ENCODE assay signal across 9 mouse cellular contexts in the genomic region with DNA sequence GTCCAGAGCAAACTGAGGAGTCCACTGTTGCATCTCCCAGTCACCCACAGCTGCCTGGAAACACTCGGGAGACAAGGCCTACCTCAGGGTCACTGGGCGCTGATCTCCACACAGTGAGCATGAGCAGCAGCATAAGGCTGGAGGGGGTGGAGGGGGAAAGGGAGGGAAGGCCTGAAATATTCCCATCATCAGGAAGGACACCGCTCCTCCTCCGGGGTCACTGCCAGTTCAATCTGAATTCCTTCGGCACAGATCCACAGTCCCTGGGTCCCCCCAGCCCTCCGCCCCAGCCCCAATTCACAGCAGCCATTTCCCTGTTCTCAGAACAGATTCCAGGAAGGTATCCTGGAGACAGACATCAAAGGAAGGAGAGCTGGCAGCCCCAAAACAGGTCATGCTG. TPM values are rescaled to one million over a fixed set of nuclear protein-coding genes. Genes with fewer than 3 reads are reported as not detected.
A peak's percentile ranks its signal among the peaks of the same experiment; 100 is the strongest.
DNase-seq lines count a peak whose midpoint lies in the region; ATAC-seq and TF ChIP-seq lines count a peak whose summit lies in the region.
"Had no signal": no experiment of that assay in that cellular context is flagged by ENCODE, and none has a peak within 500 bp of the region (broad histone marks: within the 10 kb centered on the region; RNA-seq: fewer than 3 reads in every experiment).

No protein-coding gene starts in this region.

- H3K9me3 ChIP-seq in forebrain, embryonic 12.5 days: no peaks in the 10 kb centered on the region
- H3K9me3 ChIP-seq in forebrain, embryonic 15.5 days: no peaks in the 10 kb centered on the region
- no peaks in the 10 kb centered on the region for H3K9me3 ChIP-seq in intestine, embryonic 16.5 days (ENCODE audit: control insufficient read depth, low read length)
- no peaks in the 10 kb centered on the region for H3K9me3 ChIP-seq in stomach, postnatal 0 days (ENCODE audit: control insufficient read depth, low read length)

- peak overlapping the region; percentile 5; the same call in 1 of the 2 replicates for H3K9ac ChIP-seq in forebrain, embryonic 12.5 days
- no peak overlapping the region for H3K9ac ChIP-seq in forebrain, embryonic 15.5 days (replicated peaks)
- no peak overlapping the region; the same call in 1 of the 2 replicates for H3K9ac ChIP-seq in intestine, embryonic 16.5 days (ENCODE audit: low read depth, low read length)
- 0 out of 2 replicates have a peak overlapping the region, but pooled peaks have one; percentile 23 for H3K9ac ChIP-seq in stomach, postnatal 0 days (ENCODE audit: low read length)

- DNase-seq in ovary, adult 18-20 months (ENCODE audit: low spot score): peak; percentile 58
- no peak for DNase-seq in ovary, postnatal 10 days (ENCODE audit: low spot score)
- DNase-seq in stomach, postnatal 0 days (ENCODE audit: low spot score): no peak
- no peak for DNase-seq in cerebellum, postnatal 10 days
- DNase-seq: thymus, postnatal 36 days had no signal

- H3K4me2 ChIP-seq in forebrain, embryonic 12.5 days: peak overlapping the region; percentile 8; the same call in 1 of the 2 replicates
- H3K4me2 ChIP-seq in forebrain, embryonic 15.5 days (replicated peaks): no peak overlapping the region
- H3K4me2 ChIP-seq in intestine, embryonic 16.5 days (ENCODE audit: low read depth, low read length): no peak overlapping the region
- H3K4me2 ChIP-seq in stomach, postnatal 0 days (replicated peaks; ENCODE audit: low read depth): no peak overlapping the region

- H3K36me3 ChIP-seq in forebrain, embryonic 12.5 days (replicated peaks): 0 out of 2 replicates have a peak, but pooled peaks cover 7% of the 10 kb centered on the region
- no peaks in the 10 kb centered on the region for H3K36me3 ChIP-seq in forebrain, embryonic 15.5 days
- H3K36me3 ChIP-seq in intestine, embryonic 16.5 days (ENCODE audit: control insufficient read depth, insufficient read depth, low read length): no peaks in the 10 kb centered on the region
- no peaks in the 10 kb centered on the region for H3K36me3 ChIP-seq in stomach, postnatal 0 days (ENCODE audit: control insufficient read depth, insufficient read depth, low read length)

- no peaks in the 10 kb centered on the region for H3K27me3 ChIP-seq in forebrain, embryonic 12.5 days
- no peaks in the 10 kb centered on the region for H3K27me3 ChIP-seq in forebrain, embryonic 15.5 days
- no peaks in the 10 kb centered on the region for H3K27me3 ChIP-seq in intestine, embryonic 16.5 days (replicated peaks; ENCODE audit: control insufficient read depth, insufficient read depth, low read length)
- H3K27me3 ChIP-seq in stomach, postnatal 0 days (ENCODE audit: control insufficient read depth, insufficient read depth, low read length): no peaks in the 10 kb centered on the region

- no peak for ATAC-seq in forebrain, embryonic 12.5 days (ENCODE audit: low FRiP score)
- ATAC-seq in forebrain, embryonic 15.5 days (replicated peaks): no peak
- ATAC-seq in intestine, embryonic 16.5 days: peak; percentile 54; the same call in 1 of the 2 replicates
- 0 out of 2 replicates have a peak, but pooled peaks have one; percentile 46 for ATAC-seq in stomach, postnatal 0 days (ENCODE audit: low FRiP score, low TSS enrichment)
- no peak for ATAC-seq in granulocyte monocyte progenitor cell, adult 5-6 weeks (replicated peaks; ENCODE audit: poor library complexity, severe bottlenecking)

- no peak overlapping the region for H3K4me3 ChIP-seq in forebrain, embryonic 12.5 days (replicated peaks)
- H3K4me3 ChIP-seq in forebrain, embryonic 15.5 days: no peak overlapping the region
- H3K4me3 ChIP-seq in intestine, embryonic 16.5 days (ENCODE audit: low read length): no peak overlapping the region
- H3K4me3 ChIP-seq in stomach, postnatal 0 days (ENCODE audit: low read depth, low read length): no peak overlapping the region

- TF ChIP-seq EP300 in stomach, postnatal 0 days (optimal IDR thresholded peaks at IDR 0.05): no peak

- WGBS in forebrain, embryonic 12.5 days: 41% methylated on average over 6 of the region's 6 CpGs
- 25% methylated on average over 6 of the region's 6 CpGs for WGBS in forebrain, embryonic 15.5 days
- WGBS in intestine, embryonic 16.5 days: 11% methylated on average over 6 of the region's 6 CpGs
- WGBS in stomach, postnatal 0 days: 13% methylated on average over 6 of the region's 6 CpGs

- peaks cover 48% of the 10 kb centered on the region for H3K4me1 ChIP-seq in forebrain, embryonic 12.5 days
- H3K4me1 ChIP-seq in forebrain, embryonic 15.5 days: peaks cover 27% of the 10 kb centered on the region
- H3K4me1 ChIP-seq in intestine, embryonic 16.5 days (ENCODE audit: control insufficient read depth, insufficient read depth, low read length): peaks cover 32% of the 10 kb centered on the region
- peaks cover 2% of the 10 kb centered on the region; the same call in 1 of the 2 replicates for H3K4me1 ChIP-seq in stomach, postnatal 0 days (replicated peaks; ENCODE audit: control insufficient read depth, insufficient read depth)

- H3K27ac ChIP-seq in forebrain, embryonic 12.5 days: peak overlapping the region; percentile 65
- H3K27ac ChIP-seq in forebrain, embryonic 15.5 days (replicated peaks): no peak overlapping the region
- no peak overlapping the region for H3K27ac ChIP-seq in intestine, embryonic 16.5 days (ENCODE audit: low read length)
- peak overlapping the region; percentile 56; the same call in 1 of the 2 replicates for H3K27ac ChIP-seq in stomach, postnatal 0 days (replicated peaks)

- TF ChIP-seq CTCF in stomach, postnatal 0 days (IDR thresholded peaks at IDR 0.05; ENCODE audit: low read depth): no peak

RNA-seq across cellular contexts. Expression of a gene that starts 35.8 kb away (rescaled TPM):
- 48.4 and 58.6 TPM in 2 replicates for polyA plus RNA-seq in forebrain, embryonic 12.5 days (2016; fragmentation: Nextera tagmentation; extraction: Ambion mirVana)
- 15.4 and 19.9 TPM in 2 replicates for polyA plus RNA-seq in forebrain, embryonic 15.5 days (2015; fragmentation: Nextera tagmentation; extraction: Ambion mirVana)
- polyA plus RNA-seq in intestine, embryonic 16.5 days (2015; fragmentation: Nextera tagmentation; extraction: Ambion mirVana): 20.1 and 25.7 TPM in 2 replicates
- polyA plus RNA-seq in stomach, postnatal 0 days (2015; fragmentation: Nextera tagmentation; extraction: Ambion mirVana): 22.4 and 24.0 TPM in 2 replicates
- 29.6 and 32.3 TPM in 2 replicates for total RNA-seq in granulocyte monocyte progenitor cell, adult 5-6 weeks (2014; fragmentation: Nextera tagmentation)
- 24.1 and 25.5 TPM in 2 replicates for total RNA-seq in granulocyte monocyte progenitor cell, adult 5-6 weeks (2017)

RNA-seq across cellular contexts. Expression of a gene that starts 43.6 kb away (rescaled TPM):
- 103 and 109 TPM in 2 replicates for polyA plus RNA-seq in forebrain, embryonic 12.5 days (2016; fragmentation: Nextera tagmentation; extraction: Ambion mirVana)
- polyA plus RNA-seq in forebrain, embryonic 15.5 days (2015; fragmentation: Nextera tagmentation; extraction: Ambion mirVana): 93.3 and 106 TPM in 2 replicates
- polyA plus RNA-seq in intestine, embryonic 16.5 days (2015; fragmentation: Nextera tagmentation; extraction: Ambion mirVana): 92.8 and 96.6 TPM in 2 replicates
- polyA plus RNA-seq in stomach, postnatal 0 days (2015; fragmentation: Nextera tagmentation; extraction: Ambion mirVana): 75.7 and 82.1 TPM in 2 replicates
- total RNA-seq in granulocyte monocyte progenitor cell, adult 5-6 weeks (2014; fragmentation: Nextera tagmentation): 21.3 and 32.4 TPM in 2 replicates
- 9.9 and 13.9 TPM in 2 replicates for total RNA-seq in granulocyte monocyte progenitor cell, adult 5-6 weeks (2017)

Comparison
In these comparisons a context has a peak if more than half of its experiments do, and no peak if none do; other contexts are left out.
1. H3K27ac ChIP-seq: peak in forebrain, embryonic 12.5 days (single experiment) and stomach, postnatal 0 days (single experiment); none in forebrain, embryonic 15.5 days (single experiment) and intestine, embryonic 16.5 days (single experiment).
2. H3K9ac ChIP-seq: peak in forebrain, embryonic 12.5 days (single experiment) and stomach, postnatal 0 days (single experiment); none in forebrain, embryonic 15.5 days (single experiment) and intestine, embryonic 16.5 days (single experiment).
3. ATAC-seq: peak in intestine, embryonic 16.5 days (single experiment) and stomach, postnatal 0 days (single experiment); none in forebrain, embryonic 12.5 days (single experiment), forebrain, embryonic 15.5 days (single experiment) and granulocyte monocyte progenitor cell, adult 5-6 weeks (single experiment).